Mouse (Mus musculus) T-helper 17 cell (primary cell): ENCODE data around the gene Glra4.
"Not testable (repeated sequence)": the region's sequence is repeated elsewhere in the genome, so short reads cannot be mapped to it uniquely, and the experiment has no call there.

Experiments used
- in situ Hi-C, 2 experiments: fragments of 300-600 bp; cut with MboI, MseI; formaldehyde crosslinking; loops; 1 replicate in 1 of 2; 2 replicates in 1 of 2; pipeline ENCODE4 v1.15.1; 2025; ENCODE audit warnings: high pct_unique_total_duplicates in 2 of 2

Gene Glra4

DNA sequence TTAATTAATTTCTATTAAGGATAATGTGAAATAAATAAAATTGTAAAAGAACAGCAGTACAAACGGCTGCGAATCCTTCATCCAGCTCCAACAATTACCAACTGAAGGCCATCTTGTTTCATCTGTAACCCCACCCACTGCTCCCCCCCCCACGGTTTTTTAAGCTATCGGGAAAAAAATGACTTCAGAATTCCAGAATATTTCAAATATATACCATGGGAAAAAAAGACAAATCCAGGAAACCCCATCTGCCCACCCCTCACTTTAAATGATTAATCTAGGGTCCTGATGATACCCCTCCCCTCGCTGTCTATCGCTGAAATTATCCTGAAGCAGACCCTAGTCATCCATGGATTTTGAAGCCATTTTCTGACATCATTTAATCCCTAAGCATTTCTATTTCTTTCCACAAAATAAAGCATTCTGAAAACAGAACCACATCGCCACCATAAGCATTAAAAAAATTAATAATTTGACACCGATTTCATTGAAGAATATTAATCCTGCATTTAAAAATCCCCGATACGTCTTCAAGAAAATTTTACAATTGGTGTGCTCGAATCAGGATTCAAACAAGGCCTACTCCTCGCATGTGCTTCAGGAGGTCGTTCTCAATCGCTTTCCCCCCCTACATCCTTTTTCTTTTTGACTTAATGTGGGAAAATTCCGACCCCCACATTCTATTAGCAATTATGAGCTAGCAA lies 39.7 kb downstream of the Glra4 start:
- in situ Hi-C loops: loop anchor here (10.0 kb wide), 2 partner anchors 275 to 295 kb away; partner anchors contain the start of gene Slc25a53 (in 1 of the 2)

DNA sequence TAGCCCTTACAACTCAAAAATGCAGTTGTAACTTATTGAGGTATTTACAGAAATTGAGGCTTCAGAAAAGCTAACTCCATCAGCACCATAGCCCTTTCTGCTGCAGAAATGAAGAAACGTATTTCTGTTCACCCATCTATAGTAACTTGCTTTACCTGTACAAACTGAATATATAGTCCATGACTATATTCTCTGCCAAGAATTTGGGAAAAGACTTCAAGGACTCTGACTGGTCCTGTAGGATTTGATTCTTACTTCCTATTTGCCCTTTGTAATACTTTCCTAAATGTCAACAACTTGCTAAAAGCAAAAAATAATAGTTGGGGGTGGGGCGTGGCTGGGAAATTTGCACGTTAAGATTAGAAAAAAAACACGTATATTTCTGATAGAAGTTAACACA lies 47.9 kb downstream of the Glra4 start:
- in situ Hi-C loops: no loop called here

DNA sequence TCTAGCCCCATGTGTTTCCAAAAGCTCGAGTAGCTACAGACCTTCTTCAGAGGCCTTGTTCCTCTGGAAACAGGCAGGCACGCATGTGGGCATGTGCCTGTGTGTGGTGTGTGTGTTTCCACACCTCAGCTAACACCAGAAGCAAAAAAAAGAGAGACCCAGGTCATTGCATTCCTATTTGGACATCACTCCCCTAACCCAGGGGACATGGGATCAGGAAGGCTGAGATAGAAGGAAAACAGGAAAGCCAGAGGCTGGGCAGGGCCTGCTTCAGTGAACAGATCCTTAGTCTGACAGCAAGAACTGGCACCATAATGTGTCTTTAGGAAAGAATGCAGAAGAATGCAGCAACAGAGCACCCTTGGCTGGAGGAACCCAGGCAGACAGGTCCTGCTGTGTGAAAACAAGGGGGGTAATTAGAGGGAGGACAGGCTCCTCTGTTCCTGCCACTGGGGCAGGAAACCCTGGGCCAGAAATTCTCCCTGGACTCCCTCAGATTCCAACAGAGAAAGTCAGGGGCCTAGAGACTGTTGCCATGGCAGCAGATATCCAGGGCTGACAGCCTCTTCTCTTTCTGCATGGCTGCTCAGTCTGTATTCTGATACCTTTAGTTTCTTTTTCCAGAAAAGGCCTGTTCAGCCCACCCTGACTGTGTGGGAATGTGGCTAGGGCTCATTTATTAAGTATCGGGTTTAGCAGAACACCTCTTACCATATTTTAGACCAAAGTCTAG lies 65.0 kb downstream of the Glra4 start:
- in situ Hi-C loops: not testable (repeated sequence)

DNA sequence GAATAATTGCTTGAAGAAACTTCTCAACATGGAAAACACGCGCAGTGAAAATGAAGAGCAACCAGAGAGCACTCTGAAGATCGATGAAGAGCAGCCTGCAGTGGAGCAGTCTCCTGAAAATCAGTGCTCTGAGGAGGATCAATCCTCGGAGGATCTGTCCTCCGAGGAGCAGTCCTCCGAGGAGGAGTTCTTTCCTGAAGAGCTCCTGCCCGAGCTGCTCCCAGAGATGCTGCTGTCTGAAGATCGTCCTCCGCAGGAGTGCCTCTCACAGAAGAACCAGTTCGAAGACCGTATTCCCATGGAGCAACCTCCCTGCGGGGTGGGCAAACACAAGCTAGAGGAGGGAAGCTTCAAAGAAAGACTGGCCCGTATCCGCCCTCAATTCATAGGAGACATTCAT lies 71.2 kb downstream of the Glra4 start:
- in situ Hi-C loops: no loop called here

DNA sequence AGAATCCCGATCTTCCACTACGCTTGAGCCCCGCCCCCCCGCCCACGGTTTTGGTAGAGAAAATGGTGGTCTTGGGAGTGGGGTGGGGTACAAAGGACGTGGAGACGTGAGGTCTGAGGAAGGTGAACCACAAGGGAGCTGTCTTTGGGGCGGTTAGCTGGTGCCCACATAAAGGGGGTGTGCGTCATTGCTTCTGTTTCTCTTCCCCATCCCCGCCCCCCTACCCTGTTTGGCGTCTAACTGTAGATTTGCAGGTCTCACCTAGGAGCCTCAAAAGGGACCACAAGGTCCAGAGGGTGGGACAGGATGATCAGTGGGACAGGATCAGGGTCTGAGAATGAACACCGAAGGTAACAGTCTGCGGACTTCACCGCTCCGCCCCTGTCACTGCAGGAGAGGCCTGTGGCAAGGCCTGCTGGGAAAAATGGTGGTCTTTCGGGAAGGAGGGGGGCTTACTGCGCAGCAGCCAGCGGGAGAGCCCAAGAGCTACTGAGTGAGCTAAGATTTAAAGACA lies 71.7 kb downstream of the Glra4 start:
- in situ Hi-C loops: no loop called here
